Mouse (Mus musculus): ENCODE data around the gene Cdh4. TPM values are rescaled to one million over a fixed set of nuclear protein-coding genes. Genes with fewer than 3 reads are reported as not detected.

The Cdh4 gene
- total RNA-seq (2021): 1 to 10 TPM; 4.5 to 7.7 TPM
- long read RNA-seq, experiment 1, partial matches to known transcripts: 0 of 1 reads
- long read RNA-seq, experiment 1, other reads (novel, unspliced or antisense): 1 of 1 reads
- long read RNA-seq, experiment 2, partial matches to known transcripts: 2 of 3 reads
- long read RNA-seq, experiment 2, other reads (novel, unspliced or antisense): 1 of 3 reads

GRCm38 (mm10) chr2:179442191-179442540, at the start of gene Cdh4:
Gene Cdh4, plus strand, starts transcription at chr2:179442431.
- peak; percentile 42 to 64 for DNase-seq (ENCODE audit: low spot score in 2 of 2)

- peak in 1 of 2 experiments; percentile 27 for DNase-seq (ENCODE audit: low spot score in 2 of 2)
Observed at GRCm38 (mm10) chr2:179395442-179395841, 46.8 kb upstream of the Cdh4 start.

DNA sequence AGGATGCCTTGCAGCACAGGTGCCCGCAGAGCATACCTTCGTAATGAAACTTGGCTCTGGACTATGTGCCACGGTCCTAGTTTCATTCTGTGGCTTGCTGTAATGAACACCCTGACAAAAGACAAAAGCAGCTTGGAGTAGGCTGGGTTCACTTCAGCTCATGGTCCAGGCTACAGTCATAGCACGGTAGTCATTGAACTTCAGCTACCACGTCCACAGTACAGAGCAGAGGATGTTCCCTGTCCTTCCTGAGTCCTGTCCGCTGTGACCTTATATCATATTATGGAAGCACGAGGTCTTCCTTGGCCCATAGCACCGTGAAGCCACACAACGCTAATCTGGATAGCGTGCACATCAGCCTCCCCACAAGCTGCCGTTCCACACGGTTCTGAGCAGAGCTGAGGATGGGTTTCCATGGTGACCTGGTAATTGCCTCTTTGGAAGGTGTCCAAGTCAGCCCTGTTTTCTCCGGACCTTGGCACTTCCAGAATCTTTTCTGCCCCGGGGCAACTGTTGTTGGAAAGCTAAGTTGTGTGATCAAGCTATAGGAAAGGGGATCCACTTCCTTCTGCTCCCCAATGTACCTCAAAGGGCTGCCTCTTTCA, 42.5 kb upstream of the Cdh4 start:
- no peak for DNase-seq (ENCODE audit: low spot score in 2 of 2)

DNA sequence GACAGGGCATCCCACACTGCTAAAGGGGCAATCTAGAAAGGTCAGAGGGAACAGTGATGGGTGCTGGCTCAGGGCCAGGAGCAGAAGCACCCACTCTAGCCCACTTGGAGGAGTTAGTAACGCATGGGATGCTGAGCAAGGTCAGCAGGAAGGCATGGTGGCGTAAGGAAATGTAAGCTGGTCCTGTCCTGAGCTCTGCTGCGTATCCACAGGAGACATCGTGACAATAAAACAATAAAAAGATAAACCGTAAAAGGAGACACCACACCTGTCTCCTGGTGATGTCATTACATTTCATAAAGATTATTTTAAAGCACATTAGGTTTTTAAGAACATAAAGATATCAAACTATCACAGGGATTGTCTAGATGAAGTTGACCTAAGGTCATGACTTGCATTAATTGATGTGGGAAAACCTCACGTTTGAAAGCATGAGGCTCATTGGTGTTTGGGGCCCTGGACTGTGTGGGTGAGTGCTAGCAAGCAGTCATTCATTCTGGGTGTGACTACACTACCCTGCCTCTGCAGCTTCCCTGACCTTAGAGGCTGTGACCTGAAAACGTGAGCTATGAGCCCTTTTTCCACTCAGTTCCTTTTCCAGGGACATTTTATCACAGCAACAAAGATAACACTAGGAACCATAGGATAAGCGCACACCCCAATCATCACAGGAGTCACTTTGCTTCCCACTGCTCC, 31.2 kb upstream of the Cdh4 start:
- no peak for DNase-seq (ENCODE audit: low spot score in 2 of 2)

GRCm38 (mm10) chr2:179412966-179413365, 29.3 kb upstream of the Cdh4 start:
- peak in 1 of 2 experiments; percentile 35 for DNase-seq (ENCODE audit: low spot score in 2 of 2)

- no peak for DNase-seq (ENCODE audit: low spot score in 2 of 2)
Observed at GRCm38 (mm10) chr2:179414253-179414652, 28.0 kb upstream of the Cdh4 start.

DNA sequence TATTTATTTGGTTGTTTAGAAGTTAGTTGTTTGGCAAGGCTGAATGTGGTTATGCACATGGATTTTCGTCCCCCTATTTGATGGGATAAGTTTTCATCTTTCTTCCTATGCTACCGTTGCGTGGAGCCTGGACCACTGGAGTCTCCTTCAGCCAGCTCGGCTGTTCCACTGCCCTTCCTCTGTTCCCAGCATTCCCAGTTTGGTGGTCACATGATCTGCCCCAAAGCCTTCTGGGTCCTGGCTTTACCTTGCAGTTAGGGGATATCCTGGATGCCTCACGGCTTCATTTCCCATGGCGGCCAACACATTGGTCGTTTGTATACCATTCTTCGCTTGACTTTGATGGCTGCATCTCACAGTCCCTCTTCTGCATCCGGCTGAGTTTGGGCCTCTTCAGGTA, 27.5 kb upstream of the Cdh4 start:
- no peak for DNase-seq (ENCODE audit: low spot score in 2 of 2)

GRCm38 (mm10) chr2:179415892-179416403, 26.3 kb upstream of the Cdh4 start:
- no peak for DNase-seq (ENCODE audit: low spot score in 2 of 2)

- DNase-seq (ENCODE audit: low spot score in 2 of 2): no peak
Observed at GRCm38 (mm10) chr2:179416587-179417227, 25.5 kb upstream of the Cdh4 start.

- no peak for DNase-seq (ENCODE audit: low spot score in 2 of 2)
Observed at GRCm38 (mm10) chr2:179425602-179426001, 16.6 kb upstream of the Cdh4 start.

- no peak for DNase-seq (ENCODE audit: low spot score in 2 of 2)
Observed at GRCm38 (mm10) chr2:179428889-179429288, 13.3 kb upstream of the Cdh4 start.

GRCm38 (mm10) chr2:179440161-179440560, 2.1 kb upstream of the Cdh4 start:
- DNase-seq (ENCODE audit: low spot score in 2 of 2): no peak

DNA sequence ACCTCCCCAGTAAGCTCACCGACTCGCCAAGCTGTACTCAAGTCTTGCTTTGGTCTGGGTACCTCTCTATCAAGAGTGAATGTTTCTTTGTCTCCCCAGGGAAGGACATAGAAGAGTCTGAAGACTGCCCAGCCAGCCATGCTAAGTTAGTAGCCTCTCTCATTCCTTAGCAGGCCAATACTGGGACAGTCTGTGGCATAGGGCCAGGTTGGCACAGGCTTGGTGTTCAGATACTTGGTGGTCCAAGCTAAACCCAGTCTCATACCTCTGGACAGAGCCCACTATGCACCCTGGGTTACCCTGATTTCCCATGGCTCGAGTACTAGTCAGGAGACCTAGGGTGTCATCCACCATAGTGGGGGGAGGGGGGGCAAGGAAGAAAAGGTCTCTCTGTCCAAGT, 1.1 kb upstream of the Cdh4 start:
- DNase-seq (ENCODE audit: low spot score in 2 of 2): no peak

DNA sequence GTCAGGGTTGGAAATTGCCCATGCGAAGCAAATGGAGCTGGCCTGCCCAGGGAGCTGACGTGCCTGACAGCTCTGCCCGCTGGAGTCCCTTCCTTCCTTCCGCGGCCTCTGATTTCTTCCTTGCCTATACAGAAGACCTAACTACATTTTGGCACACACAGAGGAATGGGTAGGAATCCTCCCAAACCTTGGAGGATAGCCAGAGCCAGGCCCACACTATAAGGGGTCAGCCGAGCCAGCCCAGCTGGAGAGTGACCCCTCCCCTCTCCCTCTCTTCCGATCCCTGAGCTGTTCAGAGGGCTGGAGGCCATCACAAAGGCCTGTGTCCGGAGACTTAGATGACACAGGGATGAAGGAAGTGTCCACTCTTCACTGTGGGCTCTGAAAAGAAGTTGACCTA, 514 bp upstream of the Cdh4 start:
- DNase-seq (ENCODE audit: low spot score in 2 of 2): peak in 1 of 2 experiments; percentile 15

DNA sequence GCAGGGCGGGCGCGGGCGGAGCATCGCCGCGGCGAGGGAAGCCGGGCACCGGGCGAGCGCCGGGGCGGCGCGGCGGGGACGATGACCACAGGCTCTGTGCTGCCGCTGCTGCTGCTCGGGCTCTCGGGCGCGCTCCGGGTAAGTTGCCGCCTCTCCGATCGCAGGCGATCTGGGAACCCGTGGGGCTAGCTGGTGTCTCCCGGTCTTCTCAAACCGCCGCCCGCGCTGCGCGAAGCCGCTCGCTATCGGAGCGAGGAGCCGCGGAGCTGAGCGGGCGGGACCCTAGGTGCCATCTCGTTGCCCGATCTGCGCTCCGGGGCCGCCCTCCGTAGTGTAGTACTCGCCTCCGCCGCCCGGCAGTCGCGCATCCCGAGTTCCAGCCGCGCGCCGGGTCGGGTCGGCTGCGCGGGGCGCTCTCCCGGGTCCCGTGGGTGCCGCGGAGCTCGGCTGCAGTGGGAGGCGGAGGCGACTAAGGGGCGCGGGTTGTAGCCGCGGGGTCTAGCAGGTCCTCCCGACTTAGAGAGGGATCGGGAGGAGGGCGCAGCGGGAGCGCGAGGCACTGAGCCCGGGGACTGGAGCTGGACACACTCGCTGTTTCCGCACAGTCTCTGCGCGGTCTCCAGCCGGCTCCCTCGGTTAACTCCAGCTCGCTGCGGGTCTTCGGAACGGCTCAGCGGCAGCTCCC, 452 bp downstream of the Cdh4 start:
- DNase-seq (ENCODE audit: low spot score in 2 of 2): peak; percentile 40 to 62

DNA sequence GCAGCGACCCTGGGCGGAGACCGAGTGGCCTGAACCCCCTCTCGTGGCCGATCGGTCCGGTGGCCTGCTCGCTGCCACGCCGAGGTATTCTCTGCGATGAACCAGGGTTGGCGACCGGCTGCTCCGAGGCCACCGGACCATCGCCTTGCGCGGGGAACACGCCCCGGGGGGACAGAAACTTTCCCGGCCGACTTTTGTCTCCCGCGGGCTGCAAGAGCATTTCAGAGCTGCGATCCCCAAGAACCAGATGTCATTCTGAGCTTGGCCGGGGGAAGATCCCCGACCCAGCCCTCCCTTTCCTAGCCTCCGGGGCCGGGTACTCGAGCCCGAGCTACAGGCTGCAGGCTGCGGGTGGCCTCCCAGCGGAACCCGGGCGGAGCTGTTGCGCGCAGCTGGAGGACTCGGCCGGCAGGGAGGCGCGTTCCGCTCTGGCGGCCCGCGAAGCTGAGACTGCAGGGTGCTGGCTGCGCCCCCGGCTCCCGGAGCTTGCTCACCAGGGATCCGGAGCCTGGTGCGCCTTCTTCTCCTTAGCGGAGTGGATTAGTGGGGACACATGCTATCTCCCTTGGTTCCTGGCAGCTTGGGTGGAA, 1.1 kb downstream of the Cdh4 start:
- DNase-seq (ENCODE audit: low spot score in 2 of 2): peak; percentile 32 to 59

DNA sequence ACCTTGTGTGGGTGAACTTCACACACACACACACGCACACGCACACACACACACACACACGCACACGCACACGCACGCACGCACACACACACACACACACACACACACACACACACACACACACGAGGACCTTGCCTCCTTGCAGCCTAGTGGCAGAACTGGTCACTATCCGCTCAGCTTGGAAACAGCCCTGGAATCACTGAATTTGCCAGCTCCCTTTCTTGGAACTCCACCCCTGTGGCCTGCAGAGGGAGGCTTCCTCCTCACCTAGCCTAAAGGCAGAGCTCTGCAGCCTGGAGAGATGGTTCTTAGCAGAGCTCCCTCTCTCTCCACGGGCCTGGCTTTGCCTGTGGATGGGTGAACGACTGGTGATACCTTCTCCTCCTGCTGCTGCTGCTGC, 1.7 kb downstream of the Cdh4 start:
- DNase-seq (ENCODE audit: low spot score in 2 of 2): no peak

- DNase-seq (ENCODE audit: low spot score in 2 of 2): no peak
Observed at GRCm38 (mm10) chr2:179448256-179448655, 6.0 kb downstream of the Cdh4 start.

DNA sequence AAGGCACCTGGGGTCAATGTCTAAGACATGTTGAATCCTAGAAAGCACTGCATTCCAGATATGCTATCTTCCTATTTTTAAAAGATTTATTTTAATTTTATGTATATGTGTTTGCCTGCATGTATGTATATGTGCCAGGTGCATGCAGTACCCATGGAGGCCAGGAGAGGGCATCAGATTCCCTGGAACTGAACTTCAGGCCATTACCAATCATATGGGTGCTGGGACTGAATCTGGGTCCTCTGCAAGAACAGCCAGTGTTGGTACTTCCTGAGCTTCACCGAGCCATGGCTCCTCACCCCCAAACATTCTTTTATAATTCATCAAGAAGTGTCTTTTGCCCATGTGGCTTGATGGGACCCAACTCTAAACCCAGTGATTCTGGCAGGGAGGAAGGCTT, 6.8 kb downstream of the Cdh4 start:
- DNase-seq (ENCODE audit: low spot score in 2 of 2): no peak

DNA sequence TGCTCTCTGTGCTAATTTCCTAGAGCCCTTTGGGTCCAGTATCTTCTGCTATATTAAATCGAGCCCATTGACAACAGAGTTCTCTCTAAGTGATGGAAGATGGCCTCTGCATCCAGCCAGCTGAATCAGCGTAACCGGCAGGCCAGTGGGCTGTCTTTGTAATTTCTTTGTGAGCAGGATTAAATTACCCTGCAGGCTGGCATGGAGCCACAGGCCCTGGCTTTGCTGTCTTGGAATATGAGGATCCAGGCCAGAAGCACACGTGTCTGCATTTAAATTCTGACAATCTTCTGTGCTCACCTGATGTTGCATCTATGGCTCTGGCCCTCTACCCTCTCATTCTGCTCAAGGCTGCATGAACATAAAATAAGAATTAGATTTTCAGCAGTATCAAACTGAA, 17.0 kb downstream of the Cdh4 start:
- DNase-seq (ENCODE audit: low spot score in 2 of 2): no peak

DNA sequence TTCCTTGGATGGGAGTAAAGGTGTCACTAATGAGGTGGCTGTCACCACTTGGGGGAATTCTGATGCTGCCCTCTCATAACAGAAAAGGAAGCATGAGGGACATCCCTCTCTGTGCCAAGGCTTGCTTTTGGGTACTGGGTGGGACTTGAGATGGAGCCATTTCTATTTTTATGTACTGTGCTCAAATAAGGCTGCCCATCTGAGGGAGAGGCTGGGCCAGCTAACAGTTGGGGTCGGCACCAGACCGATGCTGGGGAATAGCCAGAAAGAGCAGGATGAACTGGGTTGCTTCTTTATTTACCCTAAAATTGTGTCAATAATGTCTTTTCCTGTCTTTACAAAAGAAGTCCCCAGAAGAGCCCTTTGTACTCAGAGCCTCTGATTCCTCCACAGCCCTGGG, 17.4 kb downstream of the Cdh4 start:
- DNase-seq (ENCODE audit: low spot score in 2 of 2): no peak
